Mouse (Mus musculus): ENCODE results near the gene F5.

GRCm38 (mm10) chr1:164168818-164169217, 17.2 kb downstream of the F5 start:
- TF ChIP-seq CTCF (conservative IDR thresholded peaks at IDR 0.05; ENCODE audit: low read length) (no peak), POU5F1 (IDR thresholded peaks at IDR 0.05; ENCODE audit: borderline replicate concordance, low read length) (no peak), NANOG (IDR thresholded peaks at IDR 0.05; ENCODE audit: borderline replicate concordance, low read length) (no peak)

All from E14TG2a.4 (cell line).